Mouse (Mus musculus): Measurements from ENCODE around the gene Trip12.

Gene Trip12

GRCm38 (mm10) chr1:84795335-84795734 is 45.0 kb downstream of the Trip12 start:
- DNase-seq (ENCODE audit: low spot score): no peak

GRCm38 (mm10) chr1:84791393-84791792 is 48.9 kb downstream of the Trip12 start:
- DNase-seq (ENCODE audit: low spot score): no peak

GRCm38 (mm10) chr1:84780630-84781029 is 59.7 kb downstream of the Trip12 start:
- no peak for DNase-seq (ENCODE audit: low spot score)

- DNase-seq (ENCODE audit: low spot score): no peak
These were observed 62.9 kb downstream of the Trip12 start for GRCm38 (mm10) chr1:84777455-84777854.

GRCm38 (mm10) chr1:84758843-84759242 is 81.5 kb downstream of the Trip12 start:
- no peak for DNase-seq (ENCODE audit: low spot score)

GRCm38 (mm10) chr1:84742156-84742555 is 98.2 kb downstream of the Trip12 start:
- no peak for DNase-seq (ENCODE audit: low spot score)

- DNase-seq (ENCODE audit: low spot score): no peak
These were observed 100.2 kb downstream of the Trip12 start for GRCm38 (mm10) chr1:84740080-84740479.

GRCm38 (mm10) chr1:84737097-84737496 is 103.2 kb downstream of the Trip12 start:
- no peak for DNase-seq (ENCODE audit: low spot score)

- DNase-seq (ENCODE audit: low spot score): no peak
These were observed 106.5 kb downstream of the Trip12 start for GRCm38 (mm10) chr1:84733799-84734198.

GRCm38 (mm10) chr1:84731763-84732162 is 108.6 kb downstream of the Trip12 start:
- DNase-seq (ENCODE audit: low spot score): no peak

- no peak for DNase-seq (ENCODE audit: low spot score)
These were observed 117.5 kb downstream of the Trip12 start for GRCm38 (mm10) chr1:84722841-84723240.

- no peak for DNase-seq (ENCODE audit: low spot score)
These were observed 117.9 kb downstream of the Trip12 start for GRCm38 (mm10) chr1:84722371-84722770.

GRCm38 (mm10) chr1:84721942-84722341 is 118.4 kb downstream of the Trip12 start:
- no peak for DNase-seq (ENCODE audit: low spot score)

- no peak for DNase-seq (ENCODE audit: low spot score)
These were observed 130.2 kb downstream of the Trip12 start for GRCm38 (mm10) chr1:84709810-84710785.

GRCm38 (mm10) chr1:84709406-84709805 is 130.9 kb downstream of the Trip12 start:
- no peak for DNase-seq (ENCODE audit: low spot score)

GRCm38 (mm10) chr1:84700254-84700653 is 140.1 kb downstream of the Trip12 start:
- no peak for DNase-seq (ENCODE audit: low spot score)

GRCm38 (mm10) chr1:84697136-84697535 is 143.2 kb downstream of the Trip12 start:
- no peak for DNase-seq (ENCODE audit: low spot score)

GRCm38 (mm10) chr1:84695517-84696411 is 144.6 kb downstream of the Trip12 start, which contains the start of gene Dner:
TSS of gene Dner (minus strand) at chr1:84696221.
- peak; percentile 74 for DNase-seq (ENCODE audit: low spot score)

GRCm38 (mm10) chr1:84694688-84695474 is 145.4 kb downstream of the Trip12 start:
- DNase-seq (ENCODE audit: low spot score): no peak

- no peak for DNase-seq (ENCODE audit: low spot score)
These were observed 162.4 kb downstream of the Trip12 start for GRCm38 (mm10) chr1:84677910-84678309.
